ENCODE assay signal across 9 mouse cellular contexts in genomic region chr6:24586885-24587284, GRCm38 (mm10). TPM values are rescaled to one million over a fixed set of nuclear protein-coding genes. Genes with fewer than 3 reads are reported as not detected.
DNase-seq lines count a peak whose midpoint lies in the region; ATAC-seq lines count a peak whose summit lies in the region.
"Had no signal": no experiment of that assay in that cellular context is flagged by ENCODE, and none has a peak within 500 bp of the region (broad histone marks: within the 10 kb centered on the region; RNA-seq: fewer than 3 reads in every experiment).

No protein-coding gene starts in this region.

- 10% methylated on average over 3 of the region's 3 CpGs for WGBS in heart, embryonic 16.5 days
- 52% methylated on average over 3 of the region's 3 CpGs for WGBS in forebrain, embryonic 15.5 days

- H3K4me1 ChIP-seq in heart, embryonic 16.5 days (ENCODE audit: control insufficient read depth, insufficient read depth, low read length): peaks cover 25% of the 10 kb centered on the region
- no peaks in the 10 kb centered on the region for H3K4me1 ChIP-seq in forebrain, embryonic 15.5 days

- peak overlapping the region; percentile 47 for H3K4me2 ChIP-seq in heart, embryonic 16.5 days (ENCODE audit: low read depth, low read length)
- no peak overlapping the region for H3K4me2 ChIP-seq in forebrain, embryonic 15.5 days (replicated peaks)

- peak overlapping the region; percentile 96 for H3K27ac ChIP-seq in heart, embryonic 16.5 days (ENCODE audit: low read length)
- H3K27ac ChIP-seq in forebrain, embryonic 15.5 days (replicated peaks): no peak overlapping the region

- DNase-seq in layer of hippocampus, adult 11-12 months (ENCODE audit: low spot score): peak; percentile 14
- no peak for DNase-seq in layer of hippocampus, postnatal 10 days (ENCODE audit: low spot score in 2 of 2)
- peak; percentile 59 to 63 for DNase-seq in adrenal gland, postnatal 36 days
- DNase-seq in lung, postnatal 10 days: peak; percentile 67
- DNase-seq in right cerebral cortex, adult 18-20 months: no peak
- DNase-seq in thymus, postnatal 25 days: no peak

- no peaks in the 10 kb centered on the region for H3K36me3 ChIP-seq in heart, embryonic 16.5 days (ENCODE audit: control insufficient read depth, insufficient read depth)
- no peaks in the 10 kb centered on the region for H3K36me3 ChIP-seq in forebrain, embryonic 15.5 days

- peak; percentile 83 for ATAC-seq in heart, embryonic 16.5 days (replicated peaks; ENCODE audit: extremely low read depth, insufficient read depth, low FRiP score)
- no peak for ATAC-seq in forebrain, embryonic 15.5 days (replicated peaks)

- no peaks in the 10 kb centered on the region for H3K9me3 ChIP-seq in heart, embryonic 16.5 days (replicated peaks; ENCODE audit: control insufficient read depth, low read length)
- H3K9me3 ChIP-seq in forebrain, embryonic 15.5 days: no peaks in the 10 kb centered on the region

- H3K27me3 ChIP-seq in heart, embryonic 16.5 days (ENCODE audit: control insufficient read depth, insufficient read depth, low read length): no peaks in the 10 kb centered on the region
- no peaks in the 10 kb centered on the region for H3K27me3 ChIP-seq in forebrain, embryonic 15.5 days
- H3K27me3 ChIP-seq: megakaryocyte, embryonic 14.5 days had no signal

- H3K9ac ChIP-seq in heart, embryonic 16.5 days (ENCODE audit: low read length): peak overlapping the region; percentile 57; the same call in 1 of the 2 replicates
- H3K9ac ChIP-seq in forebrain, embryonic 15.5 days (replicated peaks): no peak overlapping the region

- no peak overlapping the region for H3K4me3 ChIP-seq in heart, embryonic 16.5 days (ENCODE audit: low read length)
- no peak overlapping the region for H3K4me3 ChIP-seq in forebrain, embryonic 15.5 days
- H3K4me3 ChIP-seq: megakaryocyte, embryonic 14.5 days had no signal

RNA-seq across cellular contexts. Expression of gene Lmod2, which starts 10.7 kb away (rescaled TPM):
- not detected for total RNA-seq in layer of hippocampus, postnatal 10 days (2021)
- under 1 TPM in 1 of 2 experiments, not detected in 1; 0.26 TPM for total RNA-seq in adrenal gland, postnatal 36 days (2021)
- polyA plus RNA-seq in heart, embryonic 16.5 days (2015; fragmentation: Nextera tagmentation; extraction: Ambion mirVana): 49.6 and 52.6 TPM in 2 replicates
- polyA plus RNA-seq in forebrain, embryonic 15.5 days (2015; fragmentation: Nextera tagmentation; extraction: Ambion mirVana): not detected in 2 replicates

RNA-seq across cellular contexts. Expression of gene Asb15, which starts 58.9 kb away (rescaled TPM):
- not detected for total RNA-seq in layer of hippocampus, postnatal 10 days (2021)
- total RNA-seq in adrenal gland, postnatal 36 days (2021): not detected
- polyA plus RNA-seq in heart, embryonic 16.5 days (2015; fragmentation: Nextera tagmentation; extraction: Ambion mirVana): 0.69 and 0.93 TPM in 2 replicates
- polyA plus RNA-seq in forebrain, embryonic 15.5 days (2015; fragmentation: Nextera tagmentation; extraction: Ambion mirVana): not detected in 2 replicates

RNA-seq across cellular contexts. Expression of gene Ndufa5, which starts 59.1 kb away (rescaled TPM):
- total RNA-seq in layer of hippocampus, postnatal 10 days (2021): 100 to 1,000 TPM; 311 to 320 TPM
- 100 to 1,000 TPM; 301 to 329 TPM for total RNA-seq in adrenal gland, postnatal 36 days (2021)
- 759 and 771 TPM in 2 replicates for polyA plus RNA-seq in heart, embryonic 16.5 days (2015; fragmentation: Nextera tagmentation; extraction: Ambion mirVana)
- 313 and 328 TPM in 2 replicates for polyA plus RNA-seq in forebrain, embryonic 15.5 days (2015; fragmentation: Nextera tagmentation; extraction: Ambion mirVana)

Comparison
In these comparisons a context has a peak if more than half of its experiments do, and no peak if none do; other contexts are left out.
1. DNase-seq: peak in layer of hippocampus, adult 11-12 months (single experiment), adrenal gland, postnatal 36 days (2 of 2) and lung, postnatal 10 days (single experiment); none in layer of hippocampus, postnatal 10 days (0 of 2), right cerebral cortex, adult 18-20 months (single experiment) and thymus, postnatal 25 days (single experiment).